Mouse (Mus musculus): Measurements from ENCODE around the gene Hexb. TPM values are rescaled to one million over a fixed set of nuclear protein-coding genes. Genes with fewer than 3 reads are reported as not detected.

Gene Hexb
- total RNA-seq, 1 experiment, result 82.5 TPM

- Histone ChIP-seq H3K36me3 (ENCODE audit: control insufficient read depth, insufficient read depth, low read length, poor library complexity, severe bottlenecking) (peaks cover 12% of the 10 kb centered on the region), H3K4me1 (ENCODE audit: control insufficient read depth in 2 of 2, insufficient read depth in 2 of 2, low read length in 2 of 2, poor library complexity in 1 of 2) (peaks cover 2 to 20% of the 10 kb centered on the region in 2 experiments; a peak in 3 of 4 replicates), H3K9ac (ENCODE audit: insufficient read depth, low read depth, low read length, poor library complexity, severe bottlenecking) (no peak overlapping the region), H3K27ac (ENCODE audit: insufficient read depth, low read depth, low read length, poor library complexity, severe bottlenecking) (no peak overlapping the region), H3K9me3 (ENCODE audit: control insufficient read depth, insufficient read depth, low read depth, low read length) (no peaks in the 10 kb centered on the region), H3K4me3 (ENCODE audit: insufficient read depth in 1 of 2, low read depth in 1 of 2, low read length in 2 of 2, poor library complexity in 1 of 2, severe bottlenecking in 1 of 2) (no peak overlapping the region)
- TF ChIP-seq ZC3H11A (IDR thresholded peaks at IDR 0.05; ENCODE audit: borderline replicate concordance, low read depth, low read length) (no peak), ZNF384 (IDR thresholded peaks at IDR 0.05; ENCODE audit: low read depth, low read length) (peak; percentile 75)
- DNase-seq (ENCODE audit: low read depth, low spot score), result no peak
- in situ Hi-C loops (cut with MboI; ENCODE audit: low sequenced_read_pairs in 2 of 2, unreplicated experiment in 2 of 2), result no loop called here
Observed at GRCm38 (mm10) chr13:97193420-97193819, 4.7 kb downstream of the Hexb start.

GRCm38 (mm10) chr13:97192649-97193048 lies 5.5 kb downstream of the Hexb start:
- no peaks in the 10 kb centered on the region for H3K9me3 ChIP-seq (ENCODE audit: control insufficient read depth, insufficient read depth, low read depth, low read length)
- no peak overlapping the region for H3K9ac ChIP-seq (ENCODE audit: insufficient read depth, low read depth, low read length, poor library complexity, severe bottlenecking)
- peaks cover 2 to 20% of the 10 kb centered on the region in 2 experiments; a peak in 3 of 4 replicates for H3K4me1 ChIP-seq (ENCODE audit: control insufficient read depth in 2 of 2, insufficient read depth in 2 of 2, low read length in 2 of 2, poor library complexity in 1 of 2)
- H3K27ac ChIP-seq (ENCODE audit: insufficient read depth, low read depth, low read length, poor library complexity, severe bottlenecking), result no peak overlapping the region
- no peak overlapping the region for H3K4me3 ChIP-seq (ENCODE audit: insufficient read depth in 1 of 2, low read depth in 1 of 2, low read length in 2 of 2, poor library complexity in 1 of 2, severe bottlenecking in 1 of 2)
- TF ChIP-seq ZC3H11A (IDR thresholded peaks at IDR 0.05; ENCODE audit: borderline replicate concordance, low read depth, low read length), result no peak
- no peak for TF ChIP-seq CHD2 (IDR thresholded peaks at IDR 0.05; ENCODE audit: low read depth, low read length)
- TF ChIP-seq MAFK (IDR thresholded peaks at IDR 0.05; ENCODE audit: insufficient read depth, low read depth, low read length), result no peak
- TF ChIP-seq HCFC1 (IDR thresholded peaks at IDR 0.05; ENCODE audit: borderline replicate concordance, insufficient read depth, low read length), result no peak
- no peak for TF ChIP-seq ZNF384 (IDR thresholded peaks at IDR 0.05; ENCODE audit: low read depth, low read length)
- no peak for DNase-seq (ENCODE audit: low read depth, low spot score)
- peaks cover 13% of the 10 kb centered on the region for H3K36me3 ChIP-seq (ENCODE audit: control insufficient read depth, insufficient read depth, low read length, poor library complexity, severe bottlenecking)
- in situ Hi-C loops (cut with MboI; ENCODE audit: low sequenced_read_pairs in 2 of 2, unreplicated experiment in 2 of 2), result no loop called here

GRCm38 (mm10) chr13:97187693-97188092 lies 10.5 kb downstream of the Hexb start:
- Histone ChIP-seq H3K36me3 (ENCODE audit: control insufficient read depth, insufficient read depth, low read length, poor library complexity, severe bottlenecking) (peaks cover 29% of the 10 kb centered on the region), H3K9ac (ENCODE audit: insufficient read depth, low read depth, low read length, poor library complexity, severe bottlenecking) (no peak overlapping the region), H3K4me3 (ENCODE audit: insufficient read depth in 1 of 2, low read depth in 1 of 2, low read length in 2 of 2, poor library complexity in 1 of 2, severe bottlenecking in 1 of 2) (no peak overlapping the region), H3K9me3 (ENCODE audit: control insufficient read depth, insufficient read depth, low read depth, low read length) (no peaks in the 10 kb centered on the region), H3K4me1 (ENCODE audit: control insufficient read depth in 2 of 2, insufficient read depth in 2 of 2, low read length in 2 of 2, poor library complexity in 1 of 2) (peaks cover 0 to 8% of the 10 kb centered on the region in 2 experiments; a peak in 2 of 4 replicates), H3K27ac (ENCODE audit: insufficient read depth, low read depth, low read length, poor library complexity, severe bottlenecking) (no peak overlapping the region)
- TF ChIP-seq ZC3H11A (IDR thresholded peaks at IDR 0.05; ENCODE audit: borderline replicate concordance, low read depth, low read length) (no peak), ZNF384 (IDR thresholded peaks at IDR 0.05; ENCODE audit: low read depth, low read length) (no peak), HCFC1 (IDR thresholded peaks at IDR 0.05; ENCODE audit: borderline replicate concordance, insufficient read depth, low read length) (no peak), MAFK (IDR thresholded peaks at IDR 0.05; ENCODE audit: insufficient read depth, low read depth, low read length) (no peak), CHD2 (IDR thresholded peaks at IDR 0.05; ENCODE audit: low read depth, low read length) (no peak)
- DNase-seq (ENCODE audit: low read depth, low spot score), result no peak
- in situ Hi-C loops (cut with MboI; ENCODE audit: low sequenced_read_pairs in 2 of 2, unreplicated experiment in 2 of 2), result no loop called here

- Histone ChIP-seq H3K36me3 (ENCODE audit: control insufficient read depth, insufficient read depth, low read length, poor library complexity, severe bottlenecking) (peaks cover 26% of the 10 kb centered on the region), H3K27ac (ENCODE audit: insufficient read depth, low read depth, low read length, poor library complexity, severe bottlenecking) (no peak overlapping the region), H3K9me3 (ENCODE audit: control insufficient read depth, insufficient read depth, low read depth, low read length) (no peaks in the 10 kb centered on the region), H3K4me3 (ENCODE audit: insufficient read depth in 1 of 2, low read depth in 1 of 2, low read length in 2 of 2, poor library complexity in 1 of 2, severe bottlenecking in 1 of 2) (no peak overlapping the region), H3K9ac (ENCODE audit: insufficient read depth, low read depth, low read length, poor library complexity, severe bottlenecking) (no peak overlapping the region), H3K4me1 (ENCODE audit: control insufficient read depth in 2 of 2, insufficient read depth in 2 of 2, low read length in 2 of 2, poor library complexity in 1 of 2) (peaks cover 0 to 4% of the 10 kb centered on the region in 2 experiments; a peak in 2 of 4 replicates)
- TF ChIP-seq ZC3H11A (IDR thresholded peaks at IDR 0.05; ENCODE audit: borderline replicate concordance, low read depth, low read length), result no peak
- TF ChIP-seq HCFC1 (IDR thresholded peaks at IDR 0.05; ENCODE audit: borderline replicate concordance, insufficient read depth, low read length), result no peak
- no peak for TF ChIP-seq CHD2 (IDR thresholded peaks at IDR 0.05; ENCODE audit: low read depth, low read length)
- no peak for TF ChIP-seq ZNF384 (IDR thresholded peaks at IDR 0.05; ENCODE audit: low read depth, low read length)
- TF ChIP-seq MAFK (IDR thresholded peaks at IDR 0.05; ENCODE audit: insufficient read depth, low read depth, low read length), result no peak
- DNase-seq (ENCODE audit: low read depth, low spot score), result no peak
- in situ Hi-C loops (cut with MboI; ENCODE audit: low sequenced_read_pairs in 2 of 2, unreplicated experiment in 2 of 2), result no loop called here
Observed at GRCm38 (mm10) chr13:97186346-97186745, 11.8 kb downstream of the Hexb start.

- peaks cover 1 to 2% of the 10 kb centered on the region in 2 experiments; a peak in 2 of 4 replicates for H3K4me1 ChIP-seq (ENCODE audit: control insufficient read depth in 2 of 2, insufficient read depth in 2 of 2, low read length in 2 of 2, poor library complexity in 1 of 2)
- no peak overlapping the region for H3K4me3 ChIP-seq (ENCODE audit: insufficient read depth in 1 of 2, low read depth in 1 of 2, low read length in 2 of 2, poor library complexity in 1 of 2, severe bottlenecking in 1 of 2)
- in situ Hi-C loops (cut with MboI; ENCODE audit: low sequenced_read_pairs in 2 of 2, unreplicated experiment in 2 of 2), result no loop called here
- DNase-seq (ENCODE audit: low read depth, low spot score), result no peak
- H3K9ac ChIP-seq (ENCODE audit: insufficient read depth, low read depth, low read length, poor library complexity, severe bottlenecking), result no peak overlapping the region
- no peak overlapping the region for H3K27ac ChIP-seq (ENCODE audit: insufficient read depth, low read depth, low read length, poor library complexity, severe bottlenecking)
- TF ChIP-seq ZC3H11A (IDR thresholded peaks at IDR 0.05; ENCODE audit: borderline replicate concordance, low read depth, low read length) (no peak), MAFK (IDR thresholded peaks at IDR 0.05; ENCODE audit: insufficient read depth, low read depth, low read length) (no peak), CHD2 (IDR thresholded peaks at IDR 0.05; ENCODE audit: low read depth, low read length) (no peak), HCFC1 (IDR thresholded peaks at IDR 0.05; ENCODE audit: borderline replicate concordance, insufficient read depth, low read length) (no peak), ZNF384 (IDR thresholded peaks at IDR 0.05; ENCODE audit: low read depth, low read length) (no peak)
- H3K36me3 ChIP-seq (ENCODE audit: control insufficient read depth, insufficient read depth, low read length, poor library complexity, severe bottlenecking), result peaks cover 29% of the 10 kb centered on the region
- no peaks in the 10 kb centered on the region for H3K9me3 ChIP-seq (ENCODE audit: control insufficient read depth, insufficient read depth, low read depth, low read length)
Observed at GRCm38 (mm10) chr13:97184656-97185055, 13.5 kb downstream of the Hexb start.
